Mouse (Mus musculus) liver, adult 2 months (tissue): ENCODE measurements around the gene Nol11. TPM values are rescaled to one million over a fixed set of nuclear protein-coding genes. Genes with fewer than 3 reads are reported as not detected.

Experiments
- DNase-seq: peaks from one replicate; pipeline ENCODE4 v3.0.0-alpha.2; 2011; ENCODE audit warnings: low read depth, low spot score; ENCODE audit errors: extremely low read depth
- H3K27ac ChIP-seq: fragments of 200-500 bp; replicated peaks from 2 replicates; pipeline ENCODE4 v1.5.1; 2012; ENCODE audit warnings: low read depth, mild to moderate bottlenecking, control low read depth, inconsistent platforms, low read length; ENCODE audit not compliant: insufficient read depth
- H3K27me3 ChIP-seq: fragments of 200-500 bp; 2 replicates; pipeline ENCODE4 v1.6.1; 2012; ENCODE audit warnings: mild to moderate bottlenecking, moderate library complexity, low read length, inconsistent platforms; ENCODE audit not compliant: control insufficient read depth, insufficient read depth
- H3K36me3 ChIP-seq: fragments of 200-500 bp; 2 replicates; pipeline ENCODE4 v1.6.1; 2012; ENCODE audit warnings: low read length, inconsistent platforms; ENCODE audit not compliant: control insufficient read depth, insufficient read depth
- H3K4me1 ChIP-seq: fragments of 200-500 bp; 2 replicates; pipeline ENCODE4 v1.6.1; 2011; ENCODE audit warnings: low read length; ENCODE audit not compliant: control insufficient read depth, insufficient read depth
- H3K4me3 ChIP-seq: fragments of 200-500 bp; 2 replicates; pipeline ENCODE4 v1.5.1; 2011; ENCODE audit warnings: low read depth, mild to moderate bottlenecking, control low read depth, low read length, moderate library complexity; ENCODE audit not compliant: insufficient read depth
- H3K79me2 ChIP-seq: fragments of 200-500 bp; 2 replicates; pipeline ENCODE4 v1.6.1; 2012; ENCODE audit warnings: inconsistent platforms, mild to moderate bottlenecking, low read length, moderate library complexity; ENCODE audit not compliant: control insufficient read depth, insufficient read depth
- H3K9ac ChIP-seq: fragments of 200-500 bp; 2 replicates; pipeline ENCODE4 v1.6.1; 2012; ENCODE audit warnings: low read depth, mild to moderate bottlenecking, control low read depth, inconsistent platforms, low read length
- CTCF ChIP-seq: fragments of 200-500 bp; IDR thresholded peaks from 2 replicates; pipeline ENCODE4 v1.5.1; 2011; ENCODE audit warnings: low read depth, low read length, control low read depth
- POLR2A ChIP-seq: fragments of 200-500 bp; IDR thresholded peaks from 2 replicates; pipeline ENCODE4 v1.6.1; 2011; ENCODE audit warnings: low read length, control low read depth; ENCODE audit not compliant: insufficient read depth; ENCODE audit errors: extremely low read depth
- WGBS: fragments of 180-500 bp; shearing (Covaris S2); methylation state at CpG from one replicate; pipeline ENCODE4 v1.1.7; 2018; 5-methylcytosine and 5-hydroxymethylcytosine counted together
- polyA plus RNA-seq: library from polyadenylated mRNA; depleted of rRNA; stranded (reverse); fragments of >200 nt; gene quantifications from 2 replicates; pipeline ENCODE4 v1.2.3, GENCODE M21; 2012; rRNA removed
- total RNA-seq: library from RNA; depleted of rRNA; stranded (reverse); fragments of >200 nt; gene quantifications from 2 replicates; pipeline ENCODE4 v1.2.3, GENCODE M21; 2014; rRNA removed

Gene Nol11
- total RNA-seq (9.0 and 10.1 TPM in 2 replicates), polyA plus RNA-seq (4.1 and 4.6 TPM in 2 replicates)

GRCm38 (mm10) chr11:107188565-107189552 lies at the start of gene Nol11:
Nol11 (minus strand) TSS chr11:107189381.
- Histone ChIP-seq H3K79me2 (peaks cover 8% of the 10 kb centered on the region; the same call in 1 of the 2 replicates), H3K36me3 (peaks cover 10% of the 10 kb centered on the region), H3K27ac (peak within 1 kb of the TSS; percentile 56), H3K4me1 (peaks cover 2% of the 10 kb centered on the region; the same call in 1 of the 2 replicates), H3K27me3 (no peaks in the 10 kb centered on the region), H3K4me3 (peak within 1 kb of the TSS; percentile 76), H3K9ac (peak within 1 kb of the TSS; percentile 83)
- TF ChIP-seq CTCF (peak; percentile 94), POLR2A (0 out of 2 replicates have a peak, but pooled peaks have one; percentile 33)
- WGBS: under 1% methylated on average over 62 of the region's 62 CpGs
- peak; percentile 92 for DNase-seq

- H3K4me3 ChIP-seq: no peak overlapping the region
- no peaks in the 10 kb centered on the region; the same call in 1 of the 2 replicates for H3K36me3 ChIP-seq
- no peak for DNase-seq
- TF ChIP-seq POLR2A (no peak), CTCF (no peak)
- H3K27me3 ChIP-seq: no peaks in the 10 kb centered on the region
- no peak overlapping the region for H3K27ac ChIP-seq
- WGBS: 96% methylated on average over 6 of the region's 6 CpGs
- H3K9ac ChIP-seq: no peak overlapping the region
- H3K79me2 ChIP-seq: peaks cover 6% of the 10 kb centered on the region; the same call in 1 of the 2 replicates
- no peaks in the 10 kb centered on the region for H3K4me1 ChIP-seq
Observed at GRCm38 (mm10) chr11:107238506-107238905, 49.3 kb upstream of the Nol11 start.

GRCm38 (mm10) chr11:107237532-107237931 lies 48.4 kb upstream of the Nol11 start:
- Histone ChIP-seq H3K27me3 (no peaks in the 10 kb centered on the region), H3K79me2 (peaks cover 6% of the 10 kb centered on the region; the same call in 1 of the 2 replicates), H3K4me1 (no peaks in the 10 kb centered on the region), H3K4me3 (no peak overlapping the region), H3K27ac (no peak overlapping the region), H3K36me3 (peaks cover 2% of the 10 kb centered on the region), H3K9ac (no peak overlapping the region)
- WGBS: 81% methylated on average over 4 of the region's 4 CpGs
- no peak for TF ChIP-seq POLR2A
- TF ChIP-seq CTCF: no peak
- no peak for DNase-seq

- H3K4me3 ChIP-seq: no peak overlapping the region
- no peak for DNase-seq
- no peaks in the 10 kb centered on the region for H3K79me2 ChIP-seq
- H3K27ac ChIP-seq: no peak overlapping the region
- no peak overlapping the region for H3K9ac ChIP-seq
- no peak for TF ChIP-seq POLR2A
- no peak for TF ChIP-seq CTCF
- 94% methylated on average over 5 of the region's 5 CpGs for WGBS
- no peaks in the 10 kb centered on the region for H3K27me3 ChIP-seq
- peaks cover 14% of the 10 kb centered on the region for H3K36me3 ChIP-seq
- H3K4me1 ChIP-seq: no peaks in the 10 kb centered on the region
Observed at GRCm38 (mm10) chr11:107233252-107233890, 44.2 kb upstream of the Nol11 start.

DNA sequence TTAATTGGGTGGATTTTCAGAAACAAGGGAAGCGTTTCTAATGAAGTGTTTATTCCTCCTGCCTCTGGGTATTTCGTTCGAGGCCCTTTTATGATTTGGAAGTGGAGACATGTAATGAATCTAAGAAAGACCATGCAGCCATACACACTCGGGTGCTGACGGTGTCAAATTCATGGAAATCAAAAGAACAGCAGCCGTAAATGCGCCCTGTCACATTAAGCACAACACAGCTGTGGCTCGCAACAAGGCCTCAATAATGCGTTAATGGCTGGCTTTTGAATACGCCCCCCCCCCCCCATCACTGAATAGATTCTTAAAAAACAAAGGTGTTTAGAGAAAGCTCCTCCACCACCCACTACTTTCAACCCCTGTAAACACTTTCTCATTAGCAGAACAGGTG lies 40.9 kb upstream of the Nol11 start:
- H3K36me3 ChIP-seq: peaks cover 14% of the 10 kb centered on the region
- TF ChIP-seq POLR2A (no peak), CTCF (no peak)
- WGBS: 95% methylated on average over 10 of the region's 10 CpGs

DNA sequence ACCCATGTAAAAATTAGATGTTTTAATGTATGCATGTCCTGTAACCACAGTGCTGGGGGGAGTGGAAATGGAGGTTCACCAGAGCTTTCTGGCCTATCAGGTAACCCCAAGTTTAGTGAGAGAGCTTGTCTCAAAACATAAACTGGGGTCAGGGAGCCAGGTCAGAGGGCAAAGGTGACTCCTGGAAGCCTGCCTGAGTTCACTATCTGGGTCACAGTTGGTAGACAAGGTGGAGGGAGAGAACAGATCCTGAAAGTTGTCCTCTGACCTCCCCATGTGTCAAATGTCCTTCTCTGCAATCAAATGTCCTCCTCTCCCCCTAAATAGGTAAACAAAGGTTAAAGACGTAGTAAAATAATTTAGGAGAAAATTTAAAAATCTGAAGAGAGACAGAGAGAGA lies 37.2 kb upstream of the Nol11 start:
- no peaks in the 10 kb centered on the region for H3K79me2 ChIP-seq
- H3K27ac ChIP-seq: peak overlapping the region; percentile 68
- H3K4me1 ChIP-seq: peaks cover 2% of the 10 kb centered on the region; the same call in 1 of the 2 replicates
- no peak overlapping the region for H3K9ac ChIP-seq
- no peak overlapping the region for H3K4me3 ChIP-seq
- H3K27me3 ChIP-seq: no peaks in the 10 kb centered on the region
- H3K36me3 ChIP-seq: peaks cover 8% of the 10 kb centered on the region; the same call in 1 of the 2 replicates
- peak; percentile 91 for DNase-seq
- 37% methylated on average over 1 of the region's 1 CpGs for WGBS
- no peak for TF ChIP-seq CTCF
- no peak for TF ChIP-seq POLR2A

More for the DNA sequence above, 40.9 kb upstream of the Nol11 start:
- no peak overlapping the region for H3K9ac ChIP-seq
- no peak for DNase-seq
- H3K79me2 ChIP-seq: no peaks in the 10 kb centered on the region
- H3K27me3 ChIP-seq: no peaks in the 10 kb centered on the region
- peaks cover 2% of the 10 kb centered on the region; the same call in 1 of the 2 replicates for H3K4me1 ChIP-seq
- H3K27ac ChIP-seq: no peak overlapping the region
- H3K4me3 ChIP-seq: no peak overlapping the region
